Mouse (Mus musculus) kidney, adult 18-20 months (tissue): ENCODE data around the gene Cnpy2.
"Not testable (repeated sequence)": the region's sequence is repeated elsewhere in the genome, so short reads cannot be mapped to it uniquely, and the experiment has no call there.

Experiments
- DNase-seq: peaks from one replicate; pipeline ENCODE4 v3.0.0; 2021

Gene Cnpy2

DNA sequence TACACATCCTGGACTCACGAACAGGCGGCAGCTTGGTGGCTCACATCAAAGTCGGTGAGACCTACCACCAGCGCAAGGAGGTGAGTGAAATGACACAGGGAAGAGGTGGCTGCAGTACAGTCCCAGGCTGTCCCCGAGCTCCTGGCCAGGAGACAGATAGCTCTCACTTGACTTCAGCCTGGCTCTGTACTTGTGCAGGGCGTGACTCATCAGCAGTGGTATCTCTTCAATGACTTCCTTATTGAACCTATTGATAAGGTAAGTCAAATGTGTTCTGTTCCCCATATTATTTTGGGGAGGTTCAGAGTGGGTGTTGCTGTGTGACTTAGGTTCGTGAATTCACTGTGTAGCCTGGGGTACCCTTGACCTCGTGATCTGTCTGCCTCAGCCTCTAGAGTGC, 6.7 kb upstream of the Cnpy2 start:
- DNase-seq = no peak

GRCm38 (mm10) chr10:128321641-128322040, 618 bp upstream of the Cnpy2 start:
- no peak for DNase-seq

DNA sequence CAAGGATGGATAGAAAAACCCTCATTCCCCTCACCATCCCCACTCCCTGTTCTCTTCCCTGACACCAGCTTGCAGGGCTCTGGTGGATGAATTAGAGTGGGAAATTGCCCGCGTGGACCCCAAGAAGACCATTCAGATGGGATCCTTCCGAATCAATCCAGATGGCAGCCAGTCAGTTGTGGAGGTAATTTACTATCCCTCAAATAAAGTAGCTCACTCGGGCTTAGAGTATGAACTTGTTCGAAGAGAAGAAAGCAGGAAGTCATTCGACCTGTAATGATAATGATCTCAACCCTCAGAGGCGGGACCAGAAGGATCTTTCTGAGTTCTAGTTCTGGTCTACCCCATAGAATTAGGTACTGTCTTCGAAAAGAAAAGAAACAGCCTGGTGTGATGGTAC, 1.3 kb downstream of the Cnpy2 start:
- DNase-seq = no peak

DNA sequence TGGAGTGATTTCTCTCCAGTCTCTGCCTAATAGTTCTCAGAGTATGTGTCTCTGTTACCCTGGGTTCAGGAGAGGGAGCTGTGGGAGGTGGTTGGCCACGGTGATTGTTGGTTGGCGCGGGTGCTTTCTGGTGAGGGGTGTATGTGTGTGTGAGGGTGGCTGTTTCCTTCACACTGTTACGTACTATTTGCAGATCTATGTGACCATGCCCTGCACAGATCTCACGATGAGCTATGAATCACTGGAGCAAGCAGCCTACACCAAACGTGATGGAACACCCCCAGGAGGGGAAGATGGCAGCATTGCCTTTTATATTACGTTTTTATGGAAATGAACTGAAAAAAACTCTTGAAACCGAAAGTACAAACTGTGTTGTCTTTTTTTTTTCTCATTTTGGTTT, 4.6 kb downstream of the Cnpy2 start:
- no peak for DNase-seq

GRCm38 (mm10) chr10:128327610-128328009, 5.4 kb downstream of the Cnpy2 start:
- DNase-seq = no peak

GRCm38 (mm10) chr10:128332358-128333249, 10.3 kb downstream of the Cnpy2 start:
- not testable (repeated sequence) for DNase-seq

DNA sequence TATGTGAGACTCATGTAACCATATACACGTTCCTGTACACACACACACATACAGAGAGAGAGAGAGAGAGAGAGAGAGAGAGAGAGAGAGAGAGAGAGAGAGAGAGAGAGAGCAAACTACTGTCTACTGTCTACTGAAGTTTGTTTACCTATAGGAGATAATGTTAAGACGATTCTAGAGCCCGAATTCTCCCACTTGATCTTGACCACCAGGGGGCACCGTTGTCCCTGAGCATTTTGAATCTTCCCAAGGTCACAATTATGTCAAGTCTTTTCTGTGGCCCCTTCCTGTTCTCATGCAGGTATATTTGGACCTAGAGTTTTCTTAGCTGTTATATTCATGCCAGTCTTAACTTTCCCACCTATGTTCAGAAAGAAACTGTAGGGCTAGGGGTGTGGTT, 13.3 kb downstream of the Cnpy2 start:
- DNase-seq = peak; percentile 86

DNA sequence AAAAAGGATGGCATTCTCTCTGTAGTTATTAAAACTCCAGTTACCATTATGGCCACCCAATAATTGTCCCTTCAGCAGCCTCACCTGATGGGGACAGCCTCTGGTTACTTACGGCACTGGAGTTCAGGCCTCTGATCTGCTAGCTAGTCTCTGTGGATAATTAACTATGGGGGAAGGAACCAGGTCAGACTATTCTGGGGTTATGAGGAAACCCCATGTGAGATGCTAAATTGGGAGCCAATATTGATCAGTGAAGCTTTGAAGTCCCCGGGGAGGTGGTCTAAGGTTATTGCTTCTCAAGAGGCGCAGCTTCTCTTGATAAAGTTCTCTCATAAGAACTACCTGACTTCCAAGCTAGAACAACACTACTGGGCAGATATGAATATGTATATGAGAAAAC, 13.9 kb downstream of the Cnpy2 start:
- no peak for DNase-seq

DNA sequence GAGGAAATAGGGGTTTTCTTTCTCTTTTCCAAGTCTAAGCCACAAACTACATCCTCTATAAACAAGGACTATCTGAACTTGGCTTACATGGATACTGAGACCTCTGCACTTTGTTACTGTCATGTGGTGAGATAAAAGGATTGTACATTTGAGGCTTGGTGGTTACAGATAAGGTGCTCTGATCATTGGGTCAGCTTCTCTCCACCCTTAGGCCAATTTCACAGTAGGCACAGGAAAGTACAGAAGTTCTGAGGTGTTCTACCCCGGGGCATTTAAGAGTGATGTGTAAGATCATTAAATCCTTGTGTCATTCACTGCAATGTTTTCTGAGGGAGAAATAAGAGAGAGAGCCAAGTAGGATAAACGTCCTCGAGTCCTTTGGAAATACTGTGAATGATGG, 14.3 kb downstream of the Cnpy2 start:
- no peak for DNase-seq

DNA sequence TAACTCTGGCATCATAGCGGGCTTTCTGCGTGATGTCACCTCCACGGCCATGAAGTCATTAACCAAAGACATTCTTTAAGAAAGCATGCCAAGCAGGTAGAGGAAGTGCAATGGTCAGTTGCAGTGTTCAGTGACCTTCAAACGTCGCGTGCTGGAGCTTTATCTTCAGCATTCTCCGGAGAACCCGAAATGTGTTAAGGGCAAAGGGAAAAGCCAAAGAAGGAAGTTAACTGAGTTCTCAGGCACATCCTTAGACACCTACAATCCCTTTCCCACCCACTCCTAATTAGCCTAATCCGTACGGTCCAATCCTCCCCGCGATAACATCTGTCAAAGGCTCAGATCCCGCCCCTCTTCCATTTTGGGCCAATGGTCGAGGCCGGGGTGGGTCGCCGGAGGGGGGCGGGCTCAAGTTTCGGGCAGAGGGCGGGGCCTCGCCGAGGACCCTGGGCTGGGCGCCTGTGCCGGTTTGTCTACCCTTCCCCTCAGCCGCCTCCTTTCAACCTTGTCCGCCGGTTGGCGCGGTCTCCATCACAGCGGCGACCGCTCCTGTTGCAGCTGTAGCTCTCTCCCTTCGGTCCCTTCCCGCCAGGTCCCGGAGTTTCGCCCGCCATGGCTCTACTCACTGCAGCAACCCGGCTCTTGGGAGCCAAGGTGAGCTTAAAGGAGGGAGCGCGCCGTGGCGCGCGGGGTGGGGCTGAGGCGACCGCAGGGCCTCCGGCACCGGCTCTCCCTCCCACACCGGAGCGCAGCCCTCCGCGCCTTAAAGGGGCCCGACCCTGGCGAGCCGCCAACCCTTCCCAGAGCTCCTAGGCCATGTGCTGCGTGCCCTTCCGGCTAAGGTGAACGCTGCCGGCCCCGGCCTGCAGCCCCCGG, 15.3 kb downstream of the Cnpy2 start, which contains the start of gene Cs:
Cs (plus strand) TSS at position 429 of the 876 bp plus-strand sequence.
- DNase-seq = peak; percentile 97

DNA sequence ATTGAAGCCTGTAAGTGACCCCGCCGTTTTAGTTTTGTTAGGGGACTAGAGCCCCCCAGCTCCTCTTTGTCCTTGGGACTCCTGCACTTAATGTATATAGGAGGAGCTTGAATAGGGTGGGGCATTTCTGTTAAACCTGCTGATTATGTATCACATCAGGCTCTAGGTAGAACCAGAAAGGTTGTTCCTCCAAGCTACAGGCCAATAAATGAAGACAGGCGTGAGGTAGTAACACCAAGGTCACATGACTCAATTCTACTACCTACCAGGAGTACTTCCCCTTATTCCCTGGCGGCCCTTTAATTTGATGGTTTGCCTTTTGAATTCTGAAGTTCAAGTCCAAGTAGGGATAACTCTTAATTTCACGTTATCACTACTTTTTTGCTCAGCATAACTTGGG, 16.2 kb downstream of the Cnpy2 start:
- no peak for DNase-seq

- DNase-seq = no peak
Measured at GRCm38 (mm10) chr10:128338948-128339347, 16.7 kb downstream of the Cnpy2 start.

GRCm38 (mm10) chr10:128340257-128340656, 18.0 kb downstream of the Cnpy2 start:
- DNase-seq = no peak

- DNase-seq = no peak
Measured at GRCm38 (mm10) chr10:128343436-128343835, 21.2 kb downstream of the Cnpy2 start.

DNA sequence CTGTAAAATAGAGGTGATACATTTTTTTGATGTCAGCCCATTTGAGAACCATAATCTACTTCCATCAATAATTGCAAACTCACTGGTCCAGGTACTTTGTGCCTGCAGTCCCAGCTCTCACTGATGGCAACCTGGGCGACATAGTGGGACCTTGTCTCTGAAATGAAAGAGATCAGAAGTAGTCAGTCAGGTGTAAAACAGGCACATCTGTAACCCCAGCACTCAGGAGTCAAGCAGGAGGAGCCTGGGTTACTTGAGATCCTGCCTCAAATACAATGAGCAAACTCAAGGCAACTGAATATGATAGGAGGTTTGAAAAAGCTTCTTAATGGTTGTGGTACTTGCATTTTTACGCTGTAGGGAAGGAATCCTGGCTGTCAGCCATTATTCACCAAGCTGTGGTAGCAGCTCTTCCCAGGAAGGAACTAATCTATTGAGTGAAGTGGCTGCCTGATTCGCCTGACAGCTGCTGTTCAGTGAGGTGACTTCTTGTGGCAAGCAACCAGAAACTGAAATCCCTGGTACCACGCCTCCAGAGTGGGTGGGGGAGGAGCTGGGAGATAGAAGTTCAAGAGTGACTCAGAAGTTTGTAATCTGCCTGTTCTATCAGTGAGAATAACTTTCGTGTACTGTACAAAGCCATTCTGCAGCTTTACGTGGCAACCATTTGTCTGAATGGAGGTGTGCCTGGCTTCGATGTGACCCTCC, 22.5 kb downstream of the Cnpy2 start:
- peak; percentile 74 for DNase-seq

DNA sequence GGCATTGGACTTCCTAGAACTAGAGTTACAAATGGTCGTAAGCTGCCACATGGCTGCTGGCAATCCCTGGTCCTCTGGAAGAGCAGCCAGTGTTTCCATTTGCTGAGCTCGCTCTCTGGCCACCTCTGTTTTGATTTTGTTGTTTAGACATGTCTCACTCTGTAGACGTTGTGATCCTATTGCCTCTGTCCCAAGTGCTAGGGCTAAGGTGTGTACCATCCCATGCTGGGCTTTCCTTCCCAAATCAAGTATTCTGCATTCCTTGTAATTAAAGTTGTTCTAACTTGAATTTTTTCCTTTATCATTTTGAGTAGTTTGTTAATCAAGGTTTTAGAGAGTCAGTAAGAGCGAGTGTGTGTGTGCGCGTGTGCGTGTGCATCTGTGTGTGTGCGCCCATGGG, 25.3 kb downstream of the Cnpy2 start:
- no peak for DNase-seq

DNA sequence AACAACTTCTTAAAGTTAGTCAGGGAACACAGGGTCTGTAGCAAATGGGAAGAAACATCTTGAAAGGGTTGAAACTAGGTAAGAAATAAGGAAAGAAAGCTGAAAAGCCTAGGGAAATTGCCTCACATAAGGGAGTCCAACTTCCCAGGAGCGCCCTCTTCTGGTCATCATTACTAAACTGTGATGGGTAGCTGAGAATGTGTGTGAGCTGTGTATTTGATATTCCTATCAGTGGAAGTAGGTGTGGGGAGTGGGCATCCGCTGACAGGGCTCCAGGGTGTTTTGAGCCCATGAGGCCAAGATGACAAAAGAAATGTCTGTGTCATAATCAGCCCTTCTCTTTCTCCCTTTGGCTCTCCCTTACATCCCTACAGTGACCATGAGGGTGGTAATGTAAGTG, 36.5 kb downstream of the Cnpy2 start:
- peak; percentile 61 for DNase-seq

DNA sequence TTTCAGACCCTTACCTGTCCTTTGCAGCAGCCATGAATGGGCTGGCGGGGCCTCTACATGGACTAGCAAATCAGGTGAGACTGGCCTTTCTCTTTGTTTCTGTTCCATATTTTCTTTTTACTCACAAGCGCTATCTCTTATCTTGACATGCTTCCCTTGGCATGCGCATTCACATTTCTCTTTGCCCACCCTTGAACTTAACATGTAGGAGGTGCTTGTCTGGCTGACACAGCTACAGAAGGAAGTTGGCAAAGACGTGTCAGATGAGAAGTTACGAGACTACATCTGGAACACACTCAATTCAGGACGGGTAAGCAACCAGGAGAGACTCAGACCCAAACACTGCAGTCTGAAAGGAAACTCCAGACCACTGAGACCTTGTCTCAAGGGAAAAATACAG, 37.0 kb downstream of the Cnpy2 start:
- DNase-seq = no peak

DNA sequence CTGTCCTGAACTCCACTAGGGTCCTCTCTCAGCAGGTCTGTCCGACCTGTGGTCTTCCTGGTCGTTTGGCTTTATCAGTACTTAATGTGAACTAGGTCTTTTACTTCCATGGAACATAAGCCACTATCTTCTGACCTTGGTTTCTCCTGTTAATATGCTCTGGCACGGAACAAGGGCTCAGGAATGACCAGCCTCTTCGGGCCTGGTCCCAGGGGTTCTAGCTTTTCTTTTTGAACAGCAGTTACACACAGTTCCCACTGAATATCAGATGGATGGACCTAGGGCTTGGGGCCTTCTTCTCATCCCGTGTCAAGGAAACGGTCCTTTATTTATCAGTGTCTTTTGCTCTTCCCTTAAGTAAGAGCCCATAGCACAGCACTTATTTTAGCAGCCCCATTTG, 39.6 kb downstream of the Cnpy2 start:
- DNase-seq = no peak

GRCm38 (mm10) chr10:128362568-128362967, 40.3 kb downstream of the Cnpy2 start:
- peak; percentile 30 for DNase-seq

DNA sequence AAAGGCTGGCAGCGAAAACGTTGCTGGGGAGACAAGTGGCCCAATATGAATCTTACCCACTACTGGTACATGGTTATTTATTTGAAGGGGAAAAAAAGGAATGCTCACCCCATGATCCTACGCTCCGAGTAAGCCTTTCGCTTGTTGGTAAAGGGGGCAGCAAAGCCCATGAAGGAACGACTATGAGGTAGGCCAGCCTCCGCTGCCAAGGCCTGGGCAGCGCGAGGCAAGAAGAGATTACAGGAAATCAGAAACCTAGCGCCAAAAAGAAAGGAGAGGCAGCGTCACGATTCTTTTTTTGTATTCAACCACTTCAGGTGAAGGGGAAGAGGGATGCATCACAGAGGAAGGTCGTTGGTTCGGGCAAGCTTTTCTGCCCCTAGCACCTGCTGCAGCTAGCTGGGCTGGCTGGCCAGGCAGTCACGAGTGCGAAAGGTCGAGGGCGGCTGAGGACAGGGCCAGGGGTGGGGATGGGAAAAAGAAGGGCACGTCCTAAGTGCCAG, 45.7 kb downstream of the Cnpy2 start:
- no peak for DNase-seq

DNA sequence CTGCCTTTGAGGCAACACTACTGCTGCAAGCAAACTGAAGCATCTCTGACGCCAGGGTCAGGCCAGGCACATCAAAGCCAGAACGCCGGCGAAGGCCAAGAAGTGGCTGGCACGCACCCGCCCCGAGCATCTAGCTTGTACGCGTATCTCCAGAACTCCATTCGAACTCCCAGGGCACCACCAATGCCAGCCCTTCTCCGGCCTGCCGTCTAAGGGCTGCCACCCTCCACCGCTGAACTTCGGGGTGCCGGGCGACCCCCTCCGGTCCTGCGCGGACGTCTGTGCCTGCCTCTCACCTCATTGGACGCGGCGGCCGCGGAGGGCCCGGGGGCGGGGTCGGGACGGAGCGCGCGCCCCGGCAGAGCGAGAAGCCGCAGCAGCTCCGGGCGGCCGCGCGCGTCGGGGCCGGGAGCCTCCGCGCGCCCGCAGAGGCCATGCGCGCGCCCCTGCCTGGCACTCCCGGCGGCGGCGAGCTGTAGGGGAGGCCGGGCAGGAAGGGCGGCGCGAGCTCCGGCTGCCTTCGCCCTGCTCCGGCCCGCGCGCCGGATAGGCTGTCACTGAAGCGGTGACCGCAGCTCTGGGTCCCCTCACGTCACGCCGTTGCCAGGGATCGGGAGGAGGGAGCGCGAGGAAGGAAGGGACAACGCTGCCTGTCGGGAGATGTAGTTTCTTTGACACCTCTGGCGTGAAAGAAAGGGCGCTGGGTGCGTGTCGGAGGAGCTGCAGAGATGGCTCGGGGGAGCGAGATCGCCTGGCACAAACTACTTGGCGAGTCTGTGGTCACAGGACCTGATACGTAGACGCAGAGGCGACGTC, 46.4 kb downstream of the Cnpy2 start, which contains the start of gene Coq10a:
Coq10a (minus strand) TSS at position 596 of the 816 bp plus-strand sequence.
- peak; percentile 92 for DNase-seq
